18 mouse cellular contexts compared by ENCODE assay signal in genomic region chr1:151861334-151861995, GRCm38 (mm10).
DNase-seq lines count a peak whose midpoint lies in the region; ATAC-seq and TF ChIP-seq lines count a peak whose summit lies in the region.
"Had no signal": no experiment of that assay in that cellular context is flagged by ENCODE, and none has a peak within 500 bp of the region (broad histone marks: within the 10 kb centered on the region; RNA-seq: fewer than 3 reads in every experiment).

No protein-coding gene starts in this region.

- TF ChIP-seq CTCF in midbrain, postnatal 0 days (IDR thresholded peaks at IDR 0.05), result peak; percentile 33; the same call in 1 of the 2 replicates
- peak; percentile 25 to 49 (median 34); a peak in 5 of 6 replicates for TF ChIP-seq CTCF in MEL (IDR thresholded peaks at IDR 0.05 in 2 of 3, conservative IDR thresholded peaks at IDR 0.05 in 1 of 3; ENCODE audit: control insufficient read depth in 1 of 3, insufficient read depth in 1 of 3, low read depth in 2 of 3, low read length in 3 of 3, poor library complexity in 1 of 3, severe bottlenecking in 1 of 3)
- TF ChIP-seq CTCF in stomach, postnatal 0 days (IDR thresholded peaks at IDR 0.05; ENCODE audit: low read depth), result peak; percentile 51

- H3K4me3 ChIP-seq in kidney, embryonic 15.5 days (replicated peaks), result no peak overlapping the region
- H3K4me3 ChIP-seq in midbrain, postnatal 0 days (ENCODE audit: low read depth, low read length), result no peak overlapping the region
- H3K4me3 ChIP-seq in midbrain, embryonic 13.5 days (replicated peaks), result no peak overlapping the region
- no peak overlapping the region for H3K4me3 ChIP-seq in MEL (ENCODE audit: control insufficient read depth in 1 of 2, insufficient read depth in 1 of 2, low read depth in 2 of 2, low read length in 2 of 2)
- no peak overlapping the region for H3K4me3 ChIP-seq in stomach, postnatal 0 days (ENCODE audit: low read depth, low read length)
- no peak overlapping the region for H3K4me3 ChIP-seq in neural tube, embryonic 15.5 days (replicated peaks)
- H3K4me3 ChIP-seq: forebrain, embryonic 15.5 days; midbrain, embryonic 15.5 days; neural tube, embryonic 13.5 days had no signal

- no peak overlapping the region for H3K9ac ChIP-seq in kidney, embryonic 15.5 days
- no peak overlapping the region for H3K9ac ChIP-seq in midbrain, postnatal 0 days (replicated peaks; ENCODE audit: low read length, poor library complexity, severe bottlenecking)
- H3K9ac ChIP-seq in midbrain, embryonic 13.5 days (replicated peaks), result no peak overlapping the region
- no peak overlapping the region for H3K9ac ChIP-seq in MEL (ENCODE audit: control insufficient read depth, low read depth, low read length, poor library complexity, severe bottlenecking)
- H3K9ac ChIP-seq in stomach, postnatal 0 days (ENCODE audit: low read length), result no peak overlapping the region
- H3K9ac ChIP-seq in neural tube, embryonic 15.5 days (replicated peaks), result no peak overlapping the region
- H3K9ac ChIP-seq: forebrain, embryonic 15.5 days; midbrain, embryonic 15.5 days; neural tube, embryonic 13.5 days had no signal

- H3K9me3 ChIP-seq in kidney, embryonic 15.5 days (replicated peaks), result no peaks in the 10 kb centered on the region
- no peaks in the 10 kb centered on the region for H3K9me3 ChIP-seq in midbrain, postnatal 0 days (ENCODE audit: low read length)
- H3K9me3 ChIP-seq in midbrain, embryonic 13.5 days, result no peaks in the 10 kb centered on the region
- H3K9me3 ChIP-seq in MEL (replicated peaks; ENCODE audit: insufficient read depth, low read length), result no peaks in the 10 kb centered on the region
- H3K9me3 ChIP-seq in stomach, postnatal 0 days (ENCODE audit: control insufficient read depth, low read length), result no peaks in the 10 kb centered on the region
- no peaks in the 10 kb centered on the region for H3K9me3 ChIP-seq in neural tube, embryonic 15.5 days (replicated peaks)
- H3K9me3 ChIP-seq: forebrain, embryonic 15.5 days; midbrain, embryonic 15.5 days; neural tube, embryonic 13.5 days had no signal

- no peaks in the 10 kb centered on the region for H3K27me3 ChIP-seq in kidney, embryonic 15.5 days
- no peaks in the 10 kb centered on the region for H3K27me3 ChIP-seq in midbrain, postnatal 0 days (ENCODE audit: insufficient read depth, low read length)
- H3K27me3 ChIP-seq in midbrain, embryonic 13.5 days, result no peaks in the 10 kb centered on the region
- H3K27me3 ChIP-seq in MEL (ENCODE audit: control insufficient read depth in 1 of 2, insufficient read depth in 2 of 2, low read length in 2 of 2), result peaks cover 0 to 1% of the 10 kb centered on the region in 2 experiments; a peak in 1 of 4 replicates
- H3K27me3 ChIP-seq in stomach, postnatal 0 days (ENCODE audit: control insufficient read depth, insufficient read depth, low read length), result no peaks in the 10 kb centered on the region
- H3K27me3 ChIP-seq in neural tube, embryonic 15.5 days (replicated peaks), result no peaks in the 10 kb centered on the region
- H3K27me3 ChIP-seq: forebrain, embryonic 15.5 days; midbrain, embryonic 15.5 days; neural tube, embryonic 13.5 days had no signal

- no peak overlapping the region for H3K27ac ChIP-seq in kidney, embryonic 15.5 days
- H3K27ac ChIP-seq in midbrain, postnatal 0 days (ENCODE audit: low read depth, low read length), result no peak overlapping the region
- no peak overlapping the region for H3K27ac ChIP-seq in midbrain, embryonic 13.5 days
- no peak overlapping the region for H3K27ac ChIP-seq in MEL (ENCODE audit: control insufficient read depth, low read depth, low read length)
- H3K27ac ChIP-seq in stomach, postnatal 0 days (replicated peaks), result no peak overlapping the region
- H3K27ac ChIP-seq in neural tube, embryonic 15.5 days (replicated peaks), result no peak overlapping the region
- H3K27ac ChIP-seq: forebrain, embryonic 15.5 days; midbrain, embryonic 15.5 days; neural tube, embryonic 13.5 days had no signal

- H3K4me2 ChIP-seq in kidney, embryonic 15.5 days, result 0 out of 2 replicates have a peak overlapping the region, but pooled peaks have one; percentile 4
- no peak overlapping the region for H3K4me2 ChIP-seq in midbrain, postnatal 0 days (ENCODE audit: low read depth, low read length, poor library complexity, severe bottlenecking)
- H3K4me2 ChIP-seq in midbrain, embryonic 13.5 days (replicated peaks), result no peak overlapping the region
- H3K4me2 ChIP-seq in stomach, postnatal 0 days (replicated peaks; ENCODE audit: low read depth), result no peak overlapping the region
- H3K4me2 ChIP-seq in neural tube, embryonic 15.5 days, result no peak overlapping the region
- H3K4me2 ChIP-seq: forebrain, embryonic 15.5 days; heart, embryonic 11.5 days; midbrain, embryonic 15.5 days; neural tube, embryonic 13.5 days had no signal

- H3K79me2 ChIP-seq in MEL (ENCODE audit: control insufficient read depth, insufficient read depth, low read length, poor library complexity), result no peaks in the 10 kb centered on the region

- no peaks in the 10 kb centered on the region for H3K36me3 ChIP-seq in kidney, embryonic 15.5 days
- H3K36me3 ChIP-seq in midbrain, postnatal 0 days (ENCODE audit: insufficient read depth, low read length), result no peaks in the 10 kb centered on the region
- H3K36me3 ChIP-seq in midbrain, embryonic 13.5 days, result no peaks in the 10 kb centered on the region
- H3K36me3 ChIP-seq in MEL (ENCODE audit: control insufficient read depth in 1 of 2, insufficient read depth in 2 of 2, low read length in 2 of 2), result no peaks in the 10 kb centered on the region
- no peaks in the 10 kb centered on the region for H3K36me3 ChIP-seq in stomach, postnatal 0 days (ENCODE audit: control insufficient read depth, insufficient read depth, low read length)
- H3K36me3 ChIP-seq in neural tube, embryonic 15.5 days, result no peaks in the 10 kb centered on the region
- H3K36me3 ChIP-seq: forebrain, embryonic 15.5 days; midbrain, embryonic 15.5 days; neural tube, embryonic 13.5 days had no signal

- no peak for TF ChIP-seq EP300 in MEL (IDR thresholded peaks at IDR 0.05; ENCODE audit: low read depth in 1 of 2, low read length in 2 of 2)
- TF ChIP-seq EP300 in stomach, postnatal 0 days (optimal IDR thresholded peaks at IDR 0.05), result no peak

- no peak for TF ChIP-seq POLR2A in MEL (IDR thresholded peaks at IDR 0.05; ENCODE audit: control insufficient read depth in 1 of 2, insufficient read depth in 1 of 2, low read depth in 1 of 2, low read length in 2 of 2, poor library complexity in 1 of 2)

- TF ChIP-seq RAD21 in MEL (IDR thresholded peaks at IDR 0.05; ENCODE audit: low read depth, low read length), result no peak; the same call in 1 of the 2 replicates

- DNase-seq in kidney, adult 11 months, result no peak
- no peak for DNase-seq in midbrain, postnatal 0 days (ENCODE audit: low spot score)
- DNase-seq in MEL (ENCODE audit: low read depth, low spot score), result peak; percentile 14
- DNase-seq in stomach, postnatal 0 days (ENCODE audit: low spot score), result peak; percentile 21
- DNase-seq: adrenal gland, postnatal 10 days; gastrocnemius, postnatal 10 days; heart, postnatal 36 days; kidney, postnatal 36 days; lung, postnatal 36 days; retina, postnatal 1 day; spleen, adult 18-20 months had no signal

- H3K4me1 ChIP-seq in kidney, embryonic 15.5 days, result peaks cover 6% of the 10 kb centered on the region; the same call in 1 of the 2 replicates
- no peaks in the 10 kb centered on the region for H3K4me1 ChIP-seq in midbrain, postnatal 0 days (ENCODE audit: insufficient read depth, low read length)
- no peaks in the 10 kb centered on the region for H3K4me1 ChIP-seq in midbrain, embryonic 13.5 days (replicated peaks)
- H3K4me1 ChIP-seq in MEL (ENCODE audit: control insufficient read depth in 1 of 2, insufficient read depth in 2 of 2, low read length in 2 of 2), result no peaks in the 10 kb centered on the region; a peak in 1 of 4 replicates
- H3K4me1 ChIP-seq in stomach, postnatal 0 days (replicated peaks; ENCODE audit: control insufficient read depth, insufficient read depth), result no peaks in the 10 kb centered on the region
- no peaks in the 10 kb centered on the region for H3K4me1 ChIP-seq in neural tube, embryonic 15.5 days
- H3K4me1 ChIP-seq: forebrain, embryonic 15.5 days; midbrain, embryonic 15.5 days; neural tube, embryonic 13.5 days had no signal

- WGBS in kidney, embryonic 15.5 days, result 61% methylated on average over 20 of the region's 20 CpGs
- 68% methylated on average over 20 of the region's 20 CpGs for WGBS in midbrain, postnatal 0 days
- WGBS in midbrain, embryonic 13.5 days, result 64% methylated on average over 20 of the region's 20 CpGs
- 55% methylated on average over 20 of the region's 20 CpGs for WGBS in stomach, postnatal 0 days
- 74% methylated on average over 20 of the region's 20 CpGs for WGBS in neural tube, embryonic 15.5 days

- no peak for ATAC-seq in kidney, embryonic 15.5 days (replicated peaks; ENCODE audit: low FRiP score)
- no peak for ATAC-seq in midbrain, postnatal 0 days (ENCODE audit: low FRiP score)
- no peak for ATAC-seq in midbrain, embryonic 13.5 days
- no peak for ATAC-seq in stomach, postnatal 0 days (ENCODE audit: low FRiP score, low TSS enrichment)
- no peak for ATAC-seq in neural tube, embryonic 15.5 days (ENCODE audit: low FRiP score)
- ATAC-seq: forebrain, embryonic 15.5 days; midbrain, embryonic 15.5 days had no signal

TF ChIP-seq in MEL, 35 proteins besides CTCF, POLR2A, EP300 and RAD21:
- TF ChIP-seq HCFC1 (IDR thresholded peaks at IDR 0.05; ENCODE audit: low read depth, low read length), result no peak
- TF ChIP-seq SMC3 (IDR thresholded peaks at IDR 0.05; ENCODE audit: low read depth, low read length), result peak; percentile 35

Comparison
In these comparisons a context has a peak if more than half of its experiments do, and no peak if none do; other contexts are left out.
1. DNase-seq: peak in MEL (single experiment) and stomach, postnatal 0 days (single experiment); none in kidney, adult 11 months (single experiment) and midbrain, postnatal 0 days (single experiment).
2. Peak in every context shown above with its lines, with median percentiles within 50 percentile points of each other: CTCF ChIP-seq.